Mouse (Mus musculus) naive thymus-derived CD4-positive, alpha-beta T cell, adult 5 months (primary cell): ENCODE data around the gene Med1. TPM values are rescaled to one million over a fixed set of nuclear protein-coding genes. Genes with fewer than 3 reads are reported as not detected.

Experiments used
- polyA plus RNA-seq: library from polyadenylated mRNA; unstranded; fragments of 100-300 nt; shearing (Covaris generic); gene quantifications from one replicate; pipeline ENCODE4 v1.2.1, GENCODE M21; 2017

Gene Med1
- 58.6 TPM for polyA plus RNA-seq

DNA sequence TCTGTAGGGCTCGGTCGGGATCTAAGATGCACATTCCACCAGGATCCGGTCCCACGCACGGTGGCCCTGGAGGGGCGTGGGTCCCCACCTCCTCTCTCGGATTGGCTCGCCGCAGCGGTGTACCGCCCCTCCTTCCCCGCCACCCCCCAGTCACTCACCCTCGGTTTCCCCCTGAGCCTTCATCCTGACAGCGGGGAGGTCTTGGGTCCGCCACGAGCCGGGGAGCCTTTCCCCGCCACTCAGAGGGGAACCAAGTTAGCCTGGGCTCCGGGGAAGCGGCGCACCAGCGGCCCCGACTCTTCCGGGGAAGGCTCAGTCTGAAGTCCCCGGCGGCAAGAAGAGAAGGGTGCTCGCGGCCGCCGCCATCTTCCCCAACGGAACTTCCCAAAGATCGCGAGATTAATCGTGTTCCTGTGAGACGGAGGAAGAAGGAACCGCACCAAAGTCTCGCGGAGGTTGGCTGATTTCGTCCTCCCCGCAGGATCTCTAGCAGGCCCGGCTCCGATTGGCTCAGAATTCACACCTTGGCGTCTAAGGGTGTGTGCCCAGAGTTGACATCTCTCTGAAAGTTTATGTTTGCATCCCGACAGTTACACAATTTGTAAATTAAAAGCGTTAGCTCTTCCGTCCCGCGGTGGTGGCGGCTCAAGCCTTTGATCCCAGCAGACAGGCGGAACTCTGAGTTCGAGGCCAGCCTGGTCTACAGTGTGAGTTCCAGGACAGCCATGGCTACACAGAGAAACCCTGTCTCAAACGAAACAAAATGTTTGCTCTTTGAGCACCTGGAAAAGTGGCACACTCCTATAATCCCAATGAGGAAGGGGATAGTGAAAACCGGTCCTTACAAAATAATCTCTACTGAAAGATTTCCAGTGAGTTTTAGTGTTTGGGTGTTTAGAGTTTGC lies at the start of gene Med1:
Med1 (minus strand) TSS at position 393 of the 905 bp plus-strand sequence.

GRCm38 (mm10) chr11:98202641-98203350 lies 9.7 kb upstream of the Med1 start, which contains the start of gene Cdk12:
TSS of gene Cdk12 (plus strand) at chr11:98203059.

DNA sequence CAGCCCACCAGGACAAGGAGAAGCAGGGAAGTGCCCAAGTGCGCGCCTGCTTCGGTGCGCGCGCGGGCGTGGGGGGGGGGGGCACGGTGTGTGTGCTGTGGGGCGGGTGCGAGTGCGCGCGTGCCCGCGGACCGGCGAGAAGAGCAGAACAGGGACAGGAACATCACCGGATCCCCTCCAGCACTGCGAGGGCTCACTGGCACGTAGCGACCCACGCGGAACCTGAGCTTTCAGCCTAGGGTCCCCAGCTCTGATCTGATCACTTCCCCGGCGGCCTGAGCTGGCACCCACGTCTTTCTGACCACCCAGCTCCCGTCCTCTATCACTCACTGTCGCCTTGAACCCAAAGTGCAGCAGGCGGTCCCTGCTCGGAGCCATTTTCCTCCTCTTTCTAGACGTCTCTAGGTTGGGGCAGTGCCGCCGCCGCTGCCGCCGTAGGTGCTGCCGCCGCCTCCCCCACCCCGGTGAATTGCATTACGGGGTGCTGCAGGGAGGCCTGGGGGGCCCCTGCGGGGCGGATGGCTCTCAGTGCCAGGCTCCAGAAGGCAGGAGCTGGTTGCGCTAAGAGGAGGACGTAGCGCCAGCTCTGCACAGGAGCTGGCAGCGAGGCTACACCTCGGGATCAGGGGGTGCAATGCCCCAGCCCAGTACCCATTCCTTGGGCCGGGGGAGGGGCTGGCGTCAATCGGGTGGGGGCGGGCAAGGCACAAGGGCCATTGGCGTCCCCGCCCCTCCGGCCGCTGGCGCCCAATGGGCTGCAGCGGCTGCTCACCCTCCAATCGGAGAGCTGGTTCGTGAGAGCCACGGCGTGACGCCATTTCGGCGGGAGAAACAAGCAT lies 43.1 kb downstream of the Med1 start, which contains the start of gene Fbxl20:
Fbxl20 (minus strand) TSS at position 618 of the 839 bp plus-strand sequence.

Other genes with a start within 250 kb of the Med1 start
- gene Plxdc1, start 206.8 kb downstream of the Med1 start, polyA plus RNA-seq, result 0.32 TPM
- 99.2 TPM for gene Arl5c, start 197.1 kb downstream of the Med1 start, polyA plus RNA-seq
- 18.1 TPM for gene Cacnb1, start 170.3 kb downstream of the Med1 start, polyA plus RNA-seq
- 2,102 TPM for gene Rpl19, start 166.6 kb downstream of the Med1 start, polyA plus RNA-seq
- not detected for gene Stac2, start 139.8 kb downstream of the Med1 start, polyA plus RNA-seq
- 44.7 TPM for gene Fbxl20, start 42.9 kb downstream of the Med1 start, polyA plus RNA-seq
- 22.2 TPM for gene Cdk12, start 9.8 kb upstream of the Med1 start, polyA plus RNA-seq
- not detected for gene Neurod2, start 136.4 kb upstream of the Med1 start, polyA plus RNA-seq
- not detected for gene Ppp1r1b, start 155.1 kb upstream of the Med1 start, polyA plus RNA-seq
- 62.8 TPM for gene Stard3, start 165.1 kb upstream of the Med1 start, polyA plus RNA-seq
- gene Tcap, start 190.5 kb upstream of the Med1 start, polyA plus RNA-seq, result not detected
- gene Pnmt, start 193.2 kb upstream of the Med1 start, polyA plus RNA-seq, result not detected
- 7.3 TPM for gene Pgap3, start 207.2 kb upstream of the Med1 start, polyA plus RNA-seq
- gene Erbb2, start 219.2 kb upstream of the Med1 start, polyA plus RNA-seq, result 0.29 TPM
- 82.8 TPM for gene Mien1, start 245.7 kb upstream of the Med1 start, polyA plus RNA-seq